17 mouse cellular contexts compared by ENCODE assay signal in genomic region chr1:171473920-171474640, GRCm38 (mm10). TPM values are rescaled to one million over a fixed set of nuclear protein-coding genes. Genes with fewer than 3 reads are reported as not detected.
"Had no signal": no experiment of that assay in that cellular context is flagged by ENCODE, and none has a peak within 500 bp of the region (broad histone marks: within the 10 kb centered on the region; RNA-seq: fewer than 3 reads in every experiment).

No protein-coding gene starts in this region.

- H3K4me2 ChIP-seq: limb, embryonic 13.5 days; liver, embryonic 11.5 days; liver, embryonic 15.5 days; neural tube, embryonic 15.5 days had no signal

- H3K9ac ChIP-seq: limb, embryonic 13.5 days; liver, embryonic 15.5 days; neural tube, embryonic 15.5 days had no signal

- H3K4me3 ChIP-seq: layer of hippocampus, adult 2 months; limb, embryonic 13.5 days; liver, embryonic 15.5 days; myocyte; neural tube, embryonic 15.5 days had no signal

- H3K27ac ChIP-seq: layer of hippocampus, adult 2 months; limb, embryonic 13.5 days; liver, embryonic 15.5 days; macrophage; neural tube, embryonic 15.5 days had no signal

- H3K9me3 ChIP-seq: limb, embryonic 13.5 days; liver, embryonic 15.5 days; neural tube, embryonic 15.5 days had no signal

- H3K27me3 ChIP-seq: limb, embryonic 13.5 days; liver, embryonic 15.5 days; neural tube, embryonic 15.5 days had no signal

- DNase-seq: kidney, adult 18-20 months; kidney, postnatal 10 days; kidney, postnatal 4 days; left cerebral cortex, postnatal 4 days; lung, adult 2 months; lung, postnatal 14 days; midbrain, embryonic 14.5 days; right cerebral cortex, adult 18-20 months; right cerebral cortex, postnatal 25 days; thymus, postnatal 36 days had no signal

- H3K36me3 ChIP-seq: limb, embryonic 13.5 days; liver, embryonic 15.5 days; neural tube, embryonic 15.5 days had no signal

- H3K4me1 ChIP-seq: limb, embryonic 13.5 days; neural tube, embryonic 15.5 days had no signal

RNA-seq across cellular contexts. Expression of gene Tstd1, which starts 55.4 kb away (rescaled TPM):
- polyA plus RNA-seq: macrophage had no signal
